Mouse (Mus musculus): ENCODE measurements at regions not wholly inside any gene's neighbourhood (a gene's known extent, or its start where the extent isn't known, plus 50 kb on each side); places are given as distances from the start of the nearest gene placed in this dataset.
A peak's percentile ranks its signal among the peaks of the same experiment; 100 is the strongest.

GRCm38 (mm10) chr8:44155705-44156321, 446.0 kb upstream of the Adam34 start:
- DNase-seq (ENCODE audit: low read depth), result no peak

GRCm38 (mm10) chr8:44165115-44165514, 455.3 kb upstream of the Adam34 start:
- no peak for DNase-seq (ENCODE audit: low read depth)

- no peak for DNase-seq (ENCODE audit: low read depth)
Measured at GRCm38 (mm10) chr8:44177016-44177415, 467.2 kb upstream of the Adam34 start.

- DNase-seq (ENCODE audit: low read depth), result no peak
Measured at GRCm38 (mm10) chr8:44202228-44202627, 492.4 kb upstream of the Adam34 start.

- DNase-seq (ENCODE audit: low read depth), result no peak
Measured at GRCm38 (mm10) chr8:44206391-44207170, 496.7 kb upstream of the Adam34 start.

- no peak for DNase-seq (ENCODE audit: low read depth)
Measured at GRCm38 (mm10) chr8:44222346-44222745, 512.5 kb upstream of the Adam34 start.

GRCm38 (mm10) chr8:44252393-44252792, 542.5 kb upstream of the Adam34 start:
- no peak for DNase-seq (ENCODE audit: low read depth)

- no peak for DNase-seq (ENCODE audit: low read depth)
Measured at GRCm38 (mm10) chr8:44257051-44257450, 547.2 kb upstream of the Adam34 start.

- no peak for DNase-seq (ENCODE audit: low read depth)
Measured at GRCm38 (mm10) chr8:44261039-44261438, 551.2 kb upstream of the Adam34 start.

GRCm38 (mm10) chr8:44273300-44273699, 563.5 kb upstream of the Adam34 start:
- DNase-seq (ENCODE audit: low read depth), result no peak

- DNase-seq (ENCODE audit: low read depth), result no peak
Measured at GRCm38 (mm10) chr8:44318216-44318615, 608.4 kb upstream of the Adam34 start.

- DNase-seq (ENCODE audit: low read depth), result no peak
Measured at GRCm38 (mm10) chr8:44334323-44334993, 600.8 kb upstream of the Fat1 start.

GRCm38 (mm10) chr8:44343401-44343800, 591.8 kb upstream of the Fat1 start:
- peak; percentile 52 for DNase-seq (ENCODE audit: low read depth)

GRCm38 (mm10) chr8:44343924-44344323, 591.3 kb upstream of the Fat1 start:
- peak; percentile 61 for DNase-seq (ENCODE audit: low read depth)

- DNase-seq (ENCODE audit: low read depth), result no peak
Measured at GRCm38 (mm10) chr8:44347412-44347811, 587.8 kb upstream of the Fat1 start.

GRCm38 (mm10) chr8:44373987-44374386, 561.3 kb upstream of the Fat1 start:
- no peak for DNase-seq (ENCODE audit: low read depth)

GRCm38 (mm10) chr8:44377731-44378130, 557.5 kb upstream of the Fat1 start:
- DNase-seq (ENCODE audit: low read depth), result no peak

GRCm38 (mm10) chr8:44408462-44408861, 526.8 kb upstream of the Fat1 start:
- DNase-seq (ENCODE audit: low read depth), result no peak

- no peak for DNase-seq (ENCODE audit: low read depth)
Measured at GRCm38 (mm10) chr8:44410261-44410660, 525.0 kb upstream of the Fat1 start.

GRCm38 (mm10) chr8:44418003-44418402, 517.2 kb upstream of the Fat1 start:
- DNase-seq (ENCODE audit: low read depth), result no peak

- no peak for DNase-seq (ENCODE audit: low read depth)
Measured at GRCm38 (mm10) chr8:44455433-44455832, 479.8 kb upstream of the Fat1 start.

GRCm38 (mm10) chr8:44456336-44456735, 478.9 kb upstream of the Fat1 start:
- DNase-seq (ENCODE audit: low read depth), result peak; percentile 2

- no peak for DNase-seq (ENCODE audit: low read depth)
Measured at GRCm38 (mm10) chr8:44466409-44467078, 468.7 kb upstream of the Fat1 start.
